8 mouse cellular contexts compared by ENCODE assay signal in the genomic region with DNA sequence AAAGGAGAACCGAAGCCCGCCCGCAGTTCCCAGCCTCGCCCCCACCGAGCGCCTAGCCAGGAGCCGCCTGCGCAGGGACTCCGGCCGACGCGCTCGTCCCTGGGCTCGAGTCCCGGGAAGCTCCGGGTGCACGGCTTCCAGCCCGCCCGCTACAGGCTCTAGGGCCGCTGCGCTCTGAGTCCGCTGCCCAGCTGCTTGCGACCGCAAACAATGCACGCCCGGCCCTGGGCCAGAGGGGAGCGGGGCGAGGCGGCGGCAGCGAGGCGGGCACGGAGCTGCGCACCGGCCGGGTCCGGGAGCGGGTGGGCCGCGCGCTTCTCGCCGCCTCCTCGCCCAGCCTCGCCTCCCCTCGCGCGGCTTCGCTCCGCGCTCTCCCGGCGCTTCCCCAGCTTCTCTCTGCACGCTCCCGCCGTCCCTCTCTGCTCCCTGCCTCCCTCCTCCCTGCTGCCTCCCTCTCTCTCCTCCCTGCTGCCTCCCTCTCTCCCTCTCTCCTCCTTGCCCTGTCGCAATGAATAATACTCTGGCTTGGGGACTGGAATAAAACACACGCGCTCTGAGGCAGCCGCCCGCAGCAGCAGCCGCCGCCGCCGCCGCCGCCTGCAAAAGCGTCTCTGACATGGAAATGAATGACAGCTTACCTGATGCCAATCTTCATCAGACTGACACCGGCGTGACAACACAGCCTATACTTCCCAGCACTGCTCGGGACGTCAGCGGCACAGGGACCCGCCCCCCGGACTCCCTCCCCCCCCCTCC. TPM values are rescaled to one million over a fixed set of nuclear protein-coding genes. Genes with fewer than 3 reads are reported as not detected.
A peak's percentile ranks its signal among the peaks of the same experiment; 100 is the strongest.
DNase-seq lines count a peak whose midpoint lies in the region; ATAC-seq and TF ChIP-seq lines count a peak whose summit lies in the region.

No protein-coding gene starts in this region.

- WGBS in hindbrain, embryonic 15.5 days: under 1% methylated on average over 42 of the region's 75 CpGs
- WGBS in lung, postnatal 0 days: 4% methylated on average over 49 of the region's 75 CpGs

- TF ChIP-seq EP300 in lung, postnatal 0 days (IDR thresholded peaks at IDR 0.05): no peak

- no peaks in the 10 kb centered on the region for H3K36me3 ChIP-seq in hindbrain, embryonic 15.5 days
- no peaks in the 10 kb centered on the region for H3K36me3 ChIP-seq in lung, postnatal 0 days (ENCODE audit: insufficient read depth, low read length)

- peaks cover 34% of the 10 kb centered on the region for H3K4me1 ChIP-seq in hindbrain, embryonic 15.5 days (replicated peaks)
- no peaks in the 10 kb centered on the region for H3K4me1 ChIP-seq in lung, postnatal 0 days (ENCODE audit: insufficient read depth, low read depth, low read length)

- peak overlapping the region; percentile 99 for H3K27ac ChIP-seq in hindbrain, embryonic 15.5 days (replicated peaks)
- H3K27ac ChIP-seq in lung, postnatal 0 days (ENCODE audit: low read length): peak overlapping the region; percentile 90

- peak overlapping the region; percentile 98 for H3K9ac ChIP-seq in hindbrain, embryonic 15.5 days
- H3K9ac ChIP-seq in lung, postnatal 0 days (replicated peaks; ENCODE audit: low read depth): peak overlapping the region; percentile 80

- peak overlapping the region; percentile 93 for H3K4me2 ChIP-seq in hindbrain, embryonic 15.5 days
- H3K4me2 ChIP-seq in lung, postnatal 0 days (replicated peaks; ENCODE audit: low read depth, low read length): peak overlapping the region; percentile 97

- no peaks in the 10 kb centered on the region for H3K27me3 ChIP-seq in hindbrain, embryonic 15.5 days
- H3K27me3 ChIP-seq in lung, postnatal 0 days (replicated peaks; ENCODE audit: insufficient read depth, low read length): 0 out of 2 replicates have a peak, but pooled peaks cover 3% of the 10 kb centered on the region

- TF ChIP-seq CTCF in lung, postnatal 0 days (IDR thresholded peaks at IDR 0.05): no peak

- no peaks in the 10 kb centered on the region for H3K9me3 ChIP-seq in hindbrain, embryonic 15.5 days
- no peaks in the 10 kb centered on the region for H3K9me3 ChIP-seq in lung, postnatal 0 days (ENCODE audit: low read length)

- ATAC-seq in common myeloid progenitor, adult 5-6 weeks (replicated peaks; ENCODE audit: low read depth, poor library complexity, severe bottlenecking): peak; percentile 28
- peak; percentile 95 for ATAC-seq in hindbrain, embryonic 15.5 days (ENCODE audit: low FRiP score, low read depth)
- ATAC-seq in lung, postnatal 0 days: peak; percentile 85
- ATAC-seq in monocyte, adult 5-6 weeks (replicated peaks; ENCODE audit: insufficient number of reproducible peaks, low FRiP score, low TSS enrichment, poor library complexity, severe bottlenecking): no peak

- peak overlapping the region; percentile 93 for H3K4me3 ChIP-seq in hindbrain, embryonic 15.5 days
- H3K4me3 ChIP-seq in lung, postnatal 0 days (ENCODE audit: low read depth, low read length): peak overlapping the region; percentile 70

- peak; percentile 78 to 91 for DNase-seq in adrenal gland, adult (ENCODE audit: inconsistent age in 2 of 2, low spot score in 1 of 2)
- DNase-seq in gastrocnemius, adult 8-10 months (ENCODE audit: low spot score in 2 of 2): peak; percentile 46 to 66
- DNase-seq in layer of hippocampus, postnatal 25 days (ENCODE audit: extremely low spot score in 1 of 2, low spot score in 1 of 2): peak; percentile 64 to 73
- DNase-seq in lung, postnatal 0 days (ENCODE audit: low spot score): peak; percentile 90
- peak; percentile 49 for DNase-seq in retina, adult 2 months (ENCODE audit: low read depth, low spot score)

RNA-seq across cellular contexts. Expression of a gene that starts 0.4 kb away (rescaled TPM):
- not detected in 2 replicates for total RNA-seq in common myeloid progenitor, adult 5-6 weeks (2017)
- total RNA-seq in gastrocnemius, adult 8-10 months (2022): 10 to 100 TPM; 31.7 to 55.3 (median 36.5) TPM
- 32.9 and 40.6 TPM in 2 replicates for polyA plus RNA-seq in hindbrain, embryonic 15.5 days (2015; fragmentation: Nextera tagmentation; extraction: Ambion mirVana)
- 10 to 100 TPM; 29.3 to 41.2 TPM for total RNA-seq in layer of hippocampus, postnatal 25 days (2021)
- polyA plus RNA-seq in lung, postnatal 0 days (2015; fragmentation: Nextera tagmentation; extraction: Ambion mirVana): 11.1 and 11.7 TPM in 2 replicates
- total RNA-seq in monocyte, adult 5-6 weeks (2017): not detected in 3 replicates

Comparison
In these comparisons a context has a peak if more than half of its experiments do, and no peak if none do; other contexts are left out.
1. RNA of a gene that starts 0.4 kb away (total RNA-seq): 29.3 to 41.2 TPM in layer of hippocampus, postnatal 25 days and 31.7 to 55.3 TPM in gastrocnemius, adult 8-10 months; not detected in common myeloid progenitor, adult 5-6 weeks and not detected in monocyte, adult 5-6 weeks; every median in the first group is over 10 times any median in the second.
2. Peak in every context shown above with its lines, with median percentiles within 50 percentile points of each other: DNase-seq.